Mouse (Mus musculus): ENCODE measurements around the gene Snx14. TPM values are rescaled to one million over a fixed set of nuclear protein-coding genes. Genes with fewer than 3 reads are reported as not detected.

The Snx14 gene
- polyA plus RNA-seq, 1 experiment from 2014 or later, result 35.6 TPM

DNA sequence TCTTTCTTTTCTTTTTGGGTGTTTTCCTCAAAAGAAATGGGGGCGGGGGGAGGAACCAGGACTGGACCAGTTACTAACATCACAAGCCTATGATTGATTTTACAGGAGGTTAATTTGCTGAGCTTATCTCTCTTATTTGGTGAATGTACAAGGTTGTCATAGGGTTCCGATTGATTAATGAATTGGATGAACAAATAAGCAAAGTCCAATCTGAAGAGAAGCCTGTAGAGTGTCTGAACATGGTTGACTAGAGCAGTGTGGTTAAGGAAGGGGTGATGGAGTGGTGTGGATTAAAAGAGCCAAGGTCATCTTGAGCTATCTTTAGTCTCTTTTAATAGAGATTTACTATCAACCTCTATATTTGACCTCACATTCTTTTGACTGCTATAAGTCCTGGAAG is 94.3 kb downstream of the Snx14 start:
- WGBS, result 83% methylated on average over 2 of the region's 2 CpGs
- ATAC-seq (ENCODE audit: insufficient read depth, low FRiP score), result no peak
- Histone ChIP-seq H3K27ac (ENCODE audit: low read length) (no peak overlapping the region), H3K4me1 (ENCODE audit: control insufficient read depth, insufficient read depth, low read length) (no peaks in the 10 kb centered on the region), H3K36me3 (ENCODE audit: control insufficient read depth, insufficient read depth, low read length) (no peaks in the 10 kb centered on the region), H3K4me3 (replicated peaks; ENCODE audit: low read length) (no peak overlapping the region), H3K9ac (ENCODE audit: low read length) (no peak overlapping the region), H3K4me2 (ENCODE audit: low read depth, low read length) (no peak overlapping the region), H3K27me3 (ENCODE audit: control insufficient read depth, insufficient read depth, low read length) (no peaks in the 10 kb centered on the region), H3K9me3 (replicated peaks; ENCODE audit: control insufficient read depth, low read length) (no peaks in the 10 kb centered on the region)

DNA sequence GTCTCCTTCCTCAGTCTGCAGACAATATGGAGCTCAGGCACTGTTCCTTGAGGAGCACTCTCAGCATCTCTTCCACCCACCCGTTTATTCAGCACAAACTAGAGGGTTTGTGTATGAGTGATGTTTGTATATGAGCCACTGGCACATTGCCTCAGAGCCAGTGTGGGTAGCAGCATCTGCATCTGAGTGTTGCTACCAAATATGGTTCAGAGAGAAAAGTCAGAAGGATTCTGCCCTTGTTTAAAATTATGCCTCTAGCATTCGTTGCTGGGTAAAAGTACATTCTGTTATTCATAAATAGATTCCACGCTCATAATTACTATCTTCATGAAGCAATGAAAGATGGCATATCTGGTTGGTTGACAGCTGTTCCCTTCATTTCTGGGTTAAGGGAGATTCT is 96.1 kb downstream of the Snx14 start:
- H3K9ac ChIP-seq (ENCODE audit: low read length), result no peak overlapping the region
- H3K9me3 ChIP-seq (replicated peaks; ENCODE audit: control insufficient read depth, low read length), result no peaks in the 10 kb centered on the region
- H3K36me3 ChIP-seq (ENCODE audit: control insufficient read depth, insufficient read depth, low read length), result no peaks in the 10 kb centered on the region
- WGBS, result 72% methylated on average over 3 of the region's 3 CpGs
- ATAC-seq (ENCODE audit: insufficient read depth, low FRiP score), result no peak
- H3K4me1 ChIP-seq (ENCODE audit: control insufficient read depth, insufficient read depth, low read length), result no peaks in the 10 kb centered on the region
- no peak overlapping the region for H3K4me2 ChIP-seq (ENCODE audit: low read depth, low read length)
- no peak overlapping the region for H3K27ac ChIP-seq (ENCODE audit: low read length)
- H3K4me3 ChIP-seq (replicated peaks; ENCODE audit: low read length), result no peak overlapping the region
- H3K27me3 ChIP-seq (ENCODE audit: control insufficient read depth, insufficient read depth, low read length), result no peaks in the 10 kb centered on the region

DNA sequence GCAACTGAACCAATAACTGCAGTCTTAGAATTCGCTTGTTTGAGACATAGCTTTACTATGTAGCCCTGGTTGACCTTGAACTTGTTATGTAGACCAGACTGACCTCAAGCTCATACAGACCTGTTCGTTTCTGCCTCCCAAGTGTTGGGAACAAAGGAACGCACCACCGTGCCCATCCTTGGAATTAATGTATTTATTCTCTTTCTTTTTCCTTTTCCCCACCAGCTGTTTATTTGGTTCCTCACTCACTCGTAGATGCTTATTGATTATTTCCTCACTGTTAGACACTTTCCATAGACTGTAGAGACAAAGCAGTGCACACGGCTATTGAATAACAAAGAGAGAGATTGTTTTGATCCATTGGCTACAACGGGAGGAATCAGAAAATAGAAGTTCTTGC is 96.5 kb downstream of the Snx14 start:
- no peaks in the 10 kb centered on the region for H3K36me3 ChIP-seq (ENCODE audit: control insufficient read depth, insufficient read depth, low read length)
- ATAC-seq (ENCODE audit: insufficient read depth, low FRiP score), result no peak
- 80% methylated on average over 7 of the region's 7 CpGs for WGBS
- no peak overlapping the region for H3K27ac ChIP-seq (ENCODE audit: low read length)
- no peak overlapping the region for H3K4me2 ChIP-seq (ENCODE audit: low read depth, low read length)
- no peaks in the 10 kb centered on the region for H3K27me3 ChIP-seq (ENCODE audit: control insufficient read depth, insufficient read depth, low read length)
- no peak overlapping the region for H3K4me3 ChIP-seq (replicated peaks; ENCODE audit: low read length)
- H3K4me1 ChIP-seq (ENCODE audit: control insufficient read depth, insufficient read depth, low read length), result no peaks in the 10 kb centered on the region
- no peaks in the 10 kb centered on the region for H3K9me3 ChIP-seq (replicated peaks; ENCODE audit: control insufficient read depth, low read length)
- no peak overlapping the region for H3K9ac ChIP-seq (ENCODE audit: low read length)

DNA sequence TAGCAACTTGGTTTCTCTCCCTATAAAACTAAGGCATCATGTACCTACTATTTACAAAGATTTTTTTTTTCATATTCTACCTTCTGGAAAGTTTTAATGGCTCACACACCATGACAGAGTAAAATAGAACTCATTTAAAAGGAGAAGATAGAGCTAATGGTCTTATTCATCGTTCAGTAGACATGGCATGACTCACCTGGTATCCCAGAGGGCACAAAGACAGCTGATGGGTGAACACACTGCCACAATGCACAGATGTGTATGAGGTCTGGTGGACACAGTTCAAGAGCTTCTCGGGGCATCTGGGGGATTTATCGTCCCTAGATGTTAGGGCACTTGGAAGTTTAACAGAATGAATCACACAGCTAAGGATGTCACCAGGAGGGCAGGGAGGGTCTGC is 97.9 kb downstream of the Snx14 start:
- H3K9me3 ChIP-seq (replicated peaks; ENCODE audit: control insufficient read depth, low read length), result no peaks in the 10 kb centered on the region
- H3K9ac ChIP-seq (ENCODE audit: low read length), result no peak overlapping the region
- no peaks in the 10 kb centered on the region for H3K27me3 ChIP-seq (ENCODE audit: control insufficient read depth, insufficient read depth, low read length)
- H3K4me1 ChIP-seq (ENCODE audit: control insufficient read depth, insufficient read depth, low read length), result no peaks in the 10 kb centered on the region
- no peak overlapping the region for H3K4me3 ChIP-seq (replicated peaks; ENCODE audit: low read length)
- no peak overlapping the region for H3K4me2 ChIP-seq (ENCODE audit: low read depth, low read length)
- 81% methylated on average over 3 of the region's 3 CpGs for WGBS
- H3K36me3 ChIP-seq (ENCODE audit: control insufficient read depth, insufficient read depth, low read length), result no peaks in the 10 kb centered on the region
- ATAC-seq (ENCODE audit: insufficient read depth, low FRiP score), result no peak
- H3K27ac ChIP-seq (ENCODE audit: low read length), result no peak overlapping the region

DNA sequence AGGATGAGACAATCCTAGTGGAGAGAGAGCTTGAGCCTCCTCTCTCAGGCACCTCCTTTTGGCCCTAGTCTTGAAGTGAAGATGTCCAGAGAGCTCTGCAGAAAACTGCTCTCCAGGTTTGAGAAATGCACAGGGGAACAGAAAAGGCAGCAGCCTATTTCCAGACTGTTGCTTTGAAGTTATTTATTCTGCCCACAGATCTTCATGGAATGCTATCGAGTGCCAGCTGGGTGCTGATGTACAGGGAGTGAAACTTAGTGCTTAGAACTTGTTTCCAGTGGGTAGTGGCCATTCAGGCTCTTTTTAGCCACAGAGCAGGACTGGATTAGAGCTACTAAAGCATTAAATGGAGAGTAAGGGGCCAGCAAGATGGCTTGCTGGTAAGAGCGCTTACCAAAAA is 102.9 kb downstream of the Snx14 start:
- H3K9ac ChIP-seq (ENCODE audit: low read length), result no peak overlapping the region
- no peaks in the 10 kb centered on the region for H3K27me3 ChIP-seq (ENCODE audit: control insufficient read depth, insufficient read depth, low read length)
- no peaks in the 10 kb centered on the region; the same call in 1 of the 2 replicates for H3K4me1 ChIP-seq (ENCODE audit: control insufficient read depth, insufficient read depth, low read length)
- no peak for ATAC-seq (ENCODE audit: insufficient read depth, low FRiP score)
- H3K9me3 ChIP-seq (replicated peaks; ENCODE audit: control insufficient read depth, low read length), result no peaks in the 10 kb centered on the region
- no peak overlapping the region for H3K27ac ChIP-seq (ENCODE audit: low read length)
- H3K36me3 ChIP-seq (ENCODE audit: control insufficient read depth, insufficient read depth, low read length), result no peaks in the 10 kb centered on the region
- no peak overlapping the region for H3K4me2 ChIP-seq (ENCODE audit: low read depth, low read length)
- 80% methylated on average over 2 of the region's 2 CpGs for WGBS
- H3K4me3 ChIP-seq (replicated peaks; ENCODE audit: low read length), result no peak overlapping the region

DNA sequence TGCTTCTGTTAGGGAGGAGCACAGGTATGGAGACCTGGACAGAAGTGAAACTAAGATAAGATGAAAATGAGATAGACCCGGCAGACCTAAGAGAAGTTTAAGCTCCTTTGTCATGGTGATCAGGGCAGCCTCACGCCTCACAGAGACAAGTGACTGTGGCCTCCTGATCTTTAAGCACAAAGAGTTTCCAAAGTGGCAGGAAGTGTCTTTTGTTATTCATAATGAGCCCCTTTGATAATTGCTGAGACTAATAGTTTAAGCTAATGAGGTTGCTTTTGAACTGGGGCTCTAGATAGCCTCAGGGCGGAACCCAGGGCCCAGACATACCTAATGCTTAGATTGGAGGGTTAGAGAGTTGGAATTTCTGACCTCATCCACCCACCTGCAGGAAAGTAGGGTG is 106.3 kb downstream of the Snx14 start:
- Histone ChIP-seq H3K9me3 (replicated peaks; ENCODE audit: control insufficient read depth, low read length) (no peaks in the 10 kb centered on the region), H3K4me3 (replicated peaks; ENCODE audit: low read length) (no peak overlapping the region), H3K9ac (ENCODE audit: low read length) (no peak overlapping the region), H3K36me3 (ENCODE audit: control insufficient read depth, insufficient read depth, low read length) (no peaks in the 10 kb centered on the region), H3K27me3 (ENCODE audit: control insufficient read depth, insufficient read depth, low read length) (no peaks in the 10 kb centered on the region), H3K27ac (ENCODE audit: low read length) (no peak overlapping the region), H3K4me1 (ENCODE audit: control insufficient read depth, insufficient read depth, low read length) (peaks cover 5% of the 10 kb centered on the region), H3K4me2 (ENCODE audit: low read depth, low read length) (no peak overlapping the region)
- no peak for ATAC-seq (ENCODE audit: insufficient read depth, low FRiP score)
- 57% methylated on average over 3 of the region's 3 CpGs for WGBS

DNA sequence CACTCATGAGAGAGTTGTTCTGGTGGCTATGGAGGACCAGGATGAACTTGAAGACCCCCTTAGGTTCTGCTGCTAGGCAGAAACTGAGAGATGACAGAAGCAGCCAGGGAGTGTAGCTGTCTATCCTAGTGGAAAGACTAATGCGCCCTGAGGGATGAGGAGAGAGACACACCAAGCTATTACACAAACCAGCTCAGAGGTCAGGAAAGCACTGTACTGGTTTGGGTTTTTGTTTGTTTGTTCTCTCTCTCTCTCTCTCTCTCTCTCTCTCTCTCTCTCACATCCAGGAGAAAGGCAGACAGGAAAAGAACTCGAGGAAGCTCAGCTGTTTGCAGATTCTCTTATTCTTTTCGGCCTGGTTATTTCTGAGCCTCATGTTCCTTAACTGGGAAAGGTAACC is 108.4 kb downstream of the Snx14 start:
- Histone ChIP-seq H3K27ac (ENCODE audit: low read length) (no peak overlapping the region), H3K4me3 (replicated peaks; ENCODE audit: low read length) (no peak overlapping the region), H3K36me3 (ENCODE audit: control insufficient read depth, insufficient read depth, low read length) (no peaks in the 10 kb centered on the region), H3K4me1 (ENCODE audit: control insufficient read depth, insufficient read depth, low read length) (peaks cover 5% of the 10 kb centered on the region), H3K9me3 (replicated peaks; ENCODE audit: control insufficient read depth, low read length) (no peaks in the 10 kb centered on the region), H3K27me3 (ENCODE audit: control insufficient read depth, insufficient read depth, low read length) (no peaks in the 10 kb centered on the region), H3K9ac (ENCODE audit: low read length) (no peak overlapping the region), H3K4me2 (ENCODE audit: low read depth, low read length) (no peak overlapping the region)
- 63% methylated on average over 3 of the region's 3 CpGs for WGBS
- ATAC-seq (ENCODE audit: insufficient read depth, low FRiP score), result no peak

DNA sequence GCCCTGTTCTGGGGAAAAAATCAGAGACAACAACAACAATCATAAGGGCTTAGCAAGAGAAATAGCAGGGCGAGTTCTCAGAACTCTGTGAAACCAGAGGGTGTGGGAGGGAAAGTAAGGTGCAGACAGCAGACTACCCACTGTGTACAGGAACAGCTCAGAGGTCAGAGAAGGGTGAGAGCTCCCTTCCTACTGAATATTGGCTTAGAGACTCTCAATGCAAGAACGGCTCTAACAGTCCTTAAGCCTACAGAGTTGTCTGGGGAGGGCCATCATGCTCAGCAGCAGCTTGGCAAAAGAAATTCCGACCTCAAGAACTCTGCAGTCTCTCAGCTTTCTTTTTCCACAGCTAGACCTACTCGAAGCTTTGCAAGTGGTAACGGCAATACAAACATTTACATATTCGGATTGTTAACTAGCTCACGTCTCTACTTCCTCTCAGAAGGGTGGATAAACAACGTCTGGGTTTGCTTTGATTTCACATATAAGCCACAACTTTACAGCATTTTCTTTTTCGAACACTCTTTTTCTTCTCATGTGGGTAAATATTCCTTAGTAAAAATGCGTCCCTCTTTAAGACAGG is 109.5 kb downstream of the Snx14 start:
- Histone ChIP-seq H3K27ac (ENCODE audit: low read length) (0 out of 2 replicates have a peak overlapping the region, but pooled peaks have one; percentile 2), H3K9ac (ENCODE audit: low read length) (no peak overlapping the region), H3K27me3 (ENCODE audit: control insufficient read depth, insufficient read depth, low read length) (no peaks in the 10 kb centered on the region), H3K4me3 (replicated peaks; ENCODE audit: low read length) (no peak overlapping the region), H3K9me3 (replicated peaks; ENCODE audit: control insufficient read depth, low read length) (no peaks in the 10 kb centered on the region), H3K4me2 (ENCODE audit: low read depth, low read length) (peak overlapping the region; percentile 8), H3K4me1 (ENCODE audit: control insufficient read depth, insufficient read depth, low read length) (peaks cover 5% of the 10 kb centered on the region), H3K36me3 (ENCODE audit: control insufficient read depth, insufficient read depth, low read length) (no peaks in the 10 kb centered on the region)
- 24% methylated on average over 10 of the region's 10 CpGs for WGBS
- no peak for ATAC-seq (ENCODE audit: insufficient read depth, low FRiP score)

DNA sequence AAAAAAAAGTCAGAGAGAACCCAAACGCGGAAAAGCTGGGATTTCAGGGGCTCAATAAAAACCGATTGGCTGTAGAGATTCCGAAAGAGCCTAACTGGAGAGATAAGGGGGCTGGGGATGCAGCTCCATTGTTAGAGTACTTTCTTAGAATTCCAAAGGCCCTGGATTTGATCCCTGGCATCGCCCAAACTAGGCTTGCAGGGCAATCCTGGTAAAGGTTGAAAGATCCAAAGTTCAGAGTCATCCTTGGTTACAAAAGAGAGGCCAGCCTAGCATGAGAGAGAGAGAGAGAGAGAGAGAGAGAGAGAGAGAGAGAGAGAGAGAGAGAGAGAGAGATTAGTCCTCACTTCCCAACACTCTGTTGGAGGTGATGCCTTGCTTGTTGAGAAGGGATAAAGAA is 110.1 kb downstream of the Snx14 start:
- Histone ChIP-seq H3K4me3 (replicated peaks; ENCODE audit: low read length) (no peak overlapping the region), H3K9ac (ENCODE audit: low read length) (no peak overlapping the region), H3K27ac (ENCODE audit: low read length) (no peak overlapping the region), H3K9me3 (replicated peaks; ENCODE audit: control insufficient read depth, low read length) (no peaks in the 10 kb centered on the region), H3K4me2 (ENCODE audit: low read depth, low read length) (peak overlapping the region; percentile 8), H3K27me3 (ENCODE audit: control insufficient read depth, insufficient read depth, low read length) (no peaks in the 10 kb centered on the region), H3K36me3 (ENCODE audit: control insufficient read depth, insufficient read depth, low read length) (no peaks in the 10 kb centered on the region), H3K4me1 (ENCODE audit: control insufficient read depth, insufficient read depth, low read length) (peaks cover 5% of the 10 kb centered on the region)
- 46% methylated on average over 5 of the region's 5 CpGs for WGBS
- no peak for ATAC-seq (ENCODE audit: insufficient read depth, low FRiP score)
